Mouse (Mus musculus): ENCODE results near the gene Tmbim1. TPM values are rescaled to one million over a fixed set of nuclear protein-coding genes. Genes with fewer than 3 reads are reported as not detected.
A peak's percentile ranks its signal among the peaks of the same experiment; 100 is the strongest.

Gene Tmbim1
- total and polyA plus RNA-seq, 2 experiments from 2014 or later = 10.5 to 20.7 TPM

- Histone ChIP-seq H3K4me2 (ENCODE audit: low read depth, low read length, poor library complexity, severe bottlenecking) (no peak overlapping the region), H3K4me1 (ENCODE audit: insufficient read depth, low read length) (no peaks in the 10 kb centered on the region), H3K9ac (replicated peaks; ENCODE audit: low read length, poor library complexity, severe bottlenecking) (no peak overlapping the region), H3K4me3 (ENCODE audit: low read depth, low read length) (no peak overlapping the region), H3K9me3 (ENCODE audit: low read length) (no peaks in the 10 kb centered on the region), H3K36me3 (ENCODE audit: insufficient read depth, low read length) (no peaks in the 10 kb centered on the region), H3K27ac (ENCODE audit: low read depth, low read length) (no peak overlapping the region), H3K27me3 (ENCODE audit: insufficient read depth, low read length) (no peaks in the 10 kb centered on the region)
- TF ChIP-seq CTCF (IDR thresholded peaks at IDR 0.05) = no peak
- no peak for DNase-seq (ENCODE audit: low spot score)
- WGBS = 95% methylated on average over 3 of the region's 3 CpGs
- ATAC-seq (ENCODE audit: low FRiP score) = no peak
Observed at GRCm38 (mm10) chr1:74318711-74319110, 13.3 kb upstream of the Tmbim1 start.

GRCm38 (mm10) chr1:74316114-74316827 lies 10.8 kb upstream of the Tmbim1 start:
- Histone ChIP-seq H3K4me3 (ENCODE audit: low read depth, low read length) (no peak overlapping the region), H3K36me3 (ENCODE audit: insufficient read depth, low read length) (no peaks in the 10 kb centered on the region), H3K4me2 (ENCODE audit: low read depth, low read length, poor library complexity, severe bottlenecking) (no peak overlapping the region), H3K27me3 (ENCODE audit: insufficient read depth, low read length) (no peaks in the 10 kb centered on the region), H3K4me1 (ENCODE audit: insufficient read depth, low read length) (no peaks in the 10 kb centered on the region), H3K9ac (replicated peaks; ENCODE audit: low read length, poor library complexity, severe bottlenecking) (no peak overlapping the region), H3K9me3 (ENCODE audit: low read length) (no peaks in the 10 kb centered on the region), H3K27ac (ENCODE audit: low read depth, low read length) (no peak overlapping the region)
- no peak for TF ChIP-seq CTCF (IDR thresholded peaks at IDR 0.05)
- no peak for DNase-seq (ENCODE audit: low spot score)
- WGBS = 80% methylated on average over 4 of the region's 4 CpGs
- ATAC-seq (ENCODE audit: low FRiP score) = no peak

GRCm38 (mm10) chr1:74314796-74315195 lies 9.4 kb upstream of the Tmbim1 start:
- TF ChIP-seq CTCF (IDR thresholded peaks at IDR 0.05) = no peak
- Histone ChIP-seq H3K9ac (replicated peaks; ENCODE audit: low read length, poor library complexity, severe bottlenecking) (no peak overlapping the region), H3K36me3 (ENCODE audit: insufficient read depth, low read length) (no peaks in the 10 kb centered on the region), H3K27ac (ENCODE audit: low read depth, low read length) (no peak overlapping the region), H3K4me2 (ENCODE audit: low read depth, low read length, poor library complexity, severe bottlenecking) (no peak overlapping the region), H3K27me3 (ENCODE audit: insufficient read depth, low read length) (no peaks in the 10 kb centered on the region), H3K4me1 (ENCODE audit: insufficient read depth, low read length) (no peaks in the 10 kb centered on the region), H3K9me3 (ENCODE audit: low read length) (no peaks in the 10 kb centered on the region), H3K4me3 (ENCODE audit: low read depth, low read length) (no peak overlapping the region)
- DNase-seq (ENCODE audit: low spot score) (no peak), ATAC-seq (ENCODE audit: low FRiP score) (no peak)
- 80% methylated on average over 3 of the region's 3 CpGs for WGBS

- H3K9ac ChIP-seq (replicated peaks; ENCODE audit: low read length, poor library complexity, severe bottlenecking) = no peak overlapping the region
- no peaks in the 10 kb centered on the region for H3K4me1 ChIP-seq (ENCODE audit: insufficient read depth, low read length)
- H3K9me3 ChIP-seq (ENCODE audit: low read length) = no peaks in the 10 kb centered on the region
- H3K27ac ChIP-seq (ENCODE audit: low read depth, low read length) = no peak overlapping the region
- H3K36me3 ChIP-seq (ENCODE audit: insufficient read depth, low read length) = no peaks in the 10 kb centered on the region
- DNase-seq (ENCODE audit: low spot score) (peak; percentile 93), ATAC-seq (ENCODE audit: low FRiP score) (peak; percentile 34; the same call in 1 of the 2 replicates)
- 3% methylated on average over 3 of the region's 3 CpGs for WGBS
- no peak overlapping the region for H3K4me3 ChIP-seq (ENCODE audit: low read depth, low read length)
- H3K4me2 ChIP-seq (ENCODE audit: low read depth, low read length, poor library complexity, severe bottlenecking) = no peak overlapping the region
- TF ChIP-seq CTCF (IDR thresholded peaks at IDR 0.05) = peak; percentile 96
- H3K27me3 ChIP-seq (ENCODE audit: insufficient read depth, low read length) = no peaks in the 10 kb centered on the region
Observed at GRCm38 (mm10) chr1:74313049-74313692, 7.7 kb upstream of the Tmbim1 start.

DNA sequence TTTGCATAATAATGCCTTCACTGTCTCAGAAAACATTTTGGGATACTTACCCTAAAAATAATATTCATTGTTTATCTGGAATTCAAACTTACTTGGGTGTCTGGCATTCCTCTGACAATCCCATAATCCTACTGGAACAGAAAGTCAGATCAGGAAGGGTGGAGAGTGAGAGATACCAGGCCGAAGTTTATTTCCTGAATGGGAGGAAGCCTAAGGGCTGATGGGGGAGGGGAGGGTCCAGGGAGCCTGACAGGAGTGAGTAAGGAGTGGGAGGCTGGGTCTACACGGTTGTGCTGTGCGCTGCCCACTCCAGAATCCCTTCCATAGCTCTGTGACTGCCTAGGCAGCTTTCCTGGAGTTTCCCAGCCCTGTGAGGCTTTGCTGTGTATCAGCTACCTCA lies 4.3 kb upstream of the Tmbim1 start:
- H3K36me3 ChIP-seq (ENCODE audit: insufficient read depth, low read length) = no peaks in the 10 kb centered on the region
- H3K4me1 ChIP-seq (ENCODE audit: insufficient read depth, low read length) = no peaks in the 10 kb centered on the region
- TF ChIP-seq CTCF (IDR thresholded peaks at IDR 0.05) = no peak
- no peak overlapping the region for H3K4me3 ChIP-seq (ENCODE audit: low read depth, low read length)
- ATAC-seq (ENCODE audit: low FRiP score) = no peak
- H3K27ac ChIP-seq (ENCODE audit: low read depth, low read length) = no peak overlapping the region
- WGBS = 60% methylated on average over 3 of the region's 3 CpGs
- H3K27me3 ChIP-seq (ENCODE audit: insufficient read depth, low read length) = no peaks in the 10 kb centered on the region
- no peak overlapping the region for H3K4me2 ChIP-seq (ENCODE audit: low read depth, low read length, poor library complexity, severe bottlenecking)
- no peak for DNase-seq (ENCODE audit: low spot score)
- no peaks in the 10 kb centered on the region for H3K9me3 ChIP-seq (ENCODE audit: low read length)
- no peak overlapping the region for H3K9ac ChIP-seq (replicated peaks; ENCODE audit: low read length, poor library complexity, severe bottlenecking)
